Mouse (Mus musculus) hindbrain, embryonic 13.5 days (tissue): ENCODE measurements around the gene Slc4a4. TPM values are rescaled to one million over a fixed set of nuclear protein-coding genes. Genes with fewer than 3 reads are reported as not detected.
"Not testable (repeated sequence)": the region's sequence is repeated elsewhere in the genome, so short reads cannot be mapped to it uniquely, and the experiment has no call there.

Source experiments
- ATAC-seq: fragments of 200-750 bp; cut with Nextera tagmentation; 2 replicates; pipeline ENCODE4 v1.8.0; 2017; ENCODE audit warnings: moderate TSS enrichment; ENCODE audit not compliant: low FRiP score
- H3K27ac ChIP-seq: fragments of 300-500 bp; sonication (generic); 2 replicates; pipeline ENCODE4 v1.5.1; 2015; ENCODE audit warnings: inconsistent platforms, mild to moderate bottlenecking, moderate library complexity
- H3K27me3 ChIP-seq: fragments of 300-500 bp; sonication (generic); 2 replicates; pipeline ENCODE4 v1.6.1; 2015; ENCODE audit warnings: mild to moderate bottlenecking, inconsistent platforms
- H3K36me3 ChIP-seq: fragments of 300-500 bp; sonication (generic); 2 replicates; pipeline ENCODE4 v1.6.1; 2015; ENCODE audit warnings: mild to moderate bottlenecking, inconsistent platforms
- H3K4me1 ChIP-seq: fragments of 300-500 bp; sonication (generic); replicated peaks from 2 replicates; pipeline ENCODE4 v1.6.1; 2015; ENCODE audit warnings: inconsistent platforms
- H3K4me2 ChIP-seq: fragments of 300-500 bp; sonication (generic); 2 replicates; pipeline ENCODE4 v1.6.1; 2015; ENCODE audit warnings: inconsistent platforms, mild to moderate bottlenecking, moderate library complexity
- H3K4me3 ChIP-seq: fragments of 300-500 bp; sonication (generic); 2 replicates; pipeline ENCODE4 v1.5.1; 2015; ENCODE audit warnings: mild to moderate bottlenecking, inconsistent platforms
- H3K9ac ChIP-seq: fragments of 300-500 bp; sonication (generic); 2 replicates; pipeline ENCODE4 v1.6.1; 2015; ENCODE audit warnings: mild to moderate bottlenecking, inconsistent platforms
- H3K9me3 ChIP-seq: fragments of 300-500 bp; sonication (generic); 2 replicates; pipeline ENCODE4 v1.6.1; 2016; ENCODE audit warnings: inconsistent platforms
- WGBS: fragments of 180-500 bp; shearing (Covaris S2); methylation state at CpG from one replicate; pipeline ENCODE4 v1.1.7; 2015; 5-methylcytosine and 5-hydroxymethylcytosine counted together
- polyA plus RNA-seq: library from polyadenylated mRNA; unstranded; fragments of >200 nt; fragmentation: Nextera tagmentation; extraction: Ambion mirVana; gene quantifications from 2 replicates; pipeline ENCODE4 v1.2.1, GENCODE M21; 2015

Gene Slc4a4
- polyA plus RNA-seq, 1 experiment from 2014 or later: 3.3 TPM

DNA sequence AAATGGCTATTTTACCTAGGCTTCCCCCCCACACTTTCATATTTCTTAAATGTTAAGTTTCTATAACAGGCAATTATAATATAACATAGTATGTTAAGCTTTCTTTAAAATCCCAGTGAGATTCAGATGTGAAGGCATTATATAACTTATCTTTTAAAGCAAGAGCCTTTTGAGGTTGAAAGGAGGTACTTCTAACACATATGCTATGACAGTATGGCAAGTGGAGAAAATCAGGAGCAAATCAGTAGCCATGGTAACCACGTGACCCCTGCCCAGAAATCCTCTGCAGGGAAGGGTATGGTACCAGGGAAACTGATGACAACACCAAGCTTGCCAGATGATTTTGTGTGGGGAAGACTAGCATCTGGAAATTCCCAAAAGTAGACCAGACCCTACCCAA is 222.2 kb downstream of the Slc4a4 start:
- no peaks in the 10 kb centered on the region for H3K4me1 ChIP-seq
- H3K27me3 ChIP-seq: no peaks in the 10 kb centered on the region
- 73% methylated on average over 1 of the region's 1 CpGs for WGBS
- H3K9me3 ChIP-seq: no peaks in the 10 kb centered on the region
- no peak overlapping the region for H3K27ac ChIP-seq
- no peak overlapping the region for H3K4me2 ChIP-seq
- ATAC-seq: no peak
- H3K9ac ChIP-seq: no peak overlapping the region
- no peak overlapping the region for H3K4me3 ChIP-seq
- H3K36me3 ChIP-seq: no peaks in the 10 kb centered on the region

DNA sequence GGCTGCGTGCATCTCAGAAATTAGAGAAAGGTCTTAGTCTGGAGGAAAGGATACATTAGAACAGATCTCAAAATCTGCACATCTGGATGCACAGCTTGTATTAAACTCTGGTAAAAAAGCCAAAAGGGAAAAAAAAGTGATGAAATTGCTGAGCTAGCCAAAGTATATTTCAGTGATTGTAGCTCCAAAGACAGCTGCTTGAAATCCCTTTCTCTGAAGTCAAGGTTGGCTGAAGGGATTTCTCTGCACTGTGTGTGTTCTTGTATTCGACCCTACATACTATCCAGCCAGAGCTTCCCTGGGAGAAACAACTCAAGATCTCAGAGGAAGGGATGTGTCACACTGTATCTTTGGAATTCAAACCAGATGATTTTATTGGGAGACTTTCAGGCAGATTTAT is 223.2 kb downstream of the Slc4a4 start:
- H3K4me2 ChIP-seq: no peak overlapping the region
- no peaks in the 10 kb centered on the region for H3K36me3 ChIP-seq
- no peak overlapping the region for H3K4me3 ChIP-seq
- no peaks in the 10 kb centered on the region for H3K4me1 ChIP-seq
- no peaks in the 10 kb centered on the region for H3K9me3 ChIP-seq
- no peak overlapping the region for H3K27ac ChIP-seq
- no peaks in the 10 kb centered on the region for H3K27me3 ChIP-seq
- ATAC-seq: no peak
- WGBS: 90% methylated on average over 2 of the region's 2 CpGs
- H3K9ac ChIP-seq: no peak overlapping the region

DNA sequence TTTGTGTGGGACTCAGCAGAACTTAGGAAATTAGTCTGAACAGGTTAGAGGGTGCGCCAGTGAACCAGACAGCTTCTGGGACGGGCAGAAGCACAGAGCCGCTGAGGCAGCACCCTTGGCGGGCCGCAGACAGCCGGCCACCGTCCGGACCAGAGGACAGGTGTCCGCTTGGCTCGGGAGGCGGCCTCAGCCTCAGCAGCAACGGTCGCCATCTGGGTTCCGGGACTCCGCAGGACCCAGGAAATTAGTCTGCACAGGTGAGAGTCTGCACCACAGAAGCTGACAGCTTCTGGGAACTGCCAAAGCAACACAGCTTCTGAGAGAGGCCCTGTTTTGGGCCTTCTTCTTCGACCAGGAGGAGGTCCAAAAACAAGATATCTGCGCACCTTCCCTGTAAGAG is 225.4 kb downstream of the Slc4a4 start:
- H3K27ac ChIP-seq, ATAC-seq, H3K9ac ChIP-seq, H3K4me2 ChIP-seq, H3K4me3 ChIP-seq, H3K9me3 ChIP-seq, H3K27me3 ChIP-seq, H3K4me1 ChIP-seq, H3K36me3 ChIP-seq: not testable (repeated sequence)
- 96% methylated on average over 15 of the region's 17 CpGs for WGBS

DNA sequence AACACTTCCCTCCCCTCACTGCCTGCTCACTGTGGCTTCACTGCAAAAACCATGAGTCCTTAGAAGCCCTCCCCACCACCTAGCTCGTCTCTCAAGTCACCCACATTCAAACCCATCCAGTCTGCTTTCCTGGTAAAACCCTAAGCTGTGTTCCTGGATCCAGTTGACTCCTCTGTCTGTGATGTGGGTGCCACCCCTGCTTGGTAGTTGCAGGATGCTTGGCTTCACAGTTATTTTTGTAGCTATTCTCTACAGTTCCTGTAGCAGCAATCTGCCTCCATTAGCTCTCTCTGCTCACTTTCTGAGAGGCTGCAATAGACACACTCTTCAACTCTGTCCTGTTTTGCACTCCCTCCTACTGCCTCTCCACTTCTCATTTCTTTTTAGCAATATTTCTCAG is 234.3 kb downstream of the Slc4a4 start:
- no peak overlapping the region for H3K4me2 ChIP-seq
- 83% methylated on average over 1 of the region's 1 CpGs for WGBS
- H3K27ac ChIP-seq: no peak overlapping the region
- H3K4me3 ChIP-seq: no peak overlapping the region
- H3K36me3 ChIP-seq: no peaks in the 10 kb centered on the region
- no peak for ATAC-seq
- no peak overlapping the region for H3K9ac ChIP-seq
- H3K9me3 ChIP-seq: no peaks in the 10 kb centered on the region
- H3K4me1 ChIP-seq: no peaks in the 10 kb centered on the region
- H3K27me3 ChIP-seq: no peaks in the 10 kb centered on the region

DNA sequence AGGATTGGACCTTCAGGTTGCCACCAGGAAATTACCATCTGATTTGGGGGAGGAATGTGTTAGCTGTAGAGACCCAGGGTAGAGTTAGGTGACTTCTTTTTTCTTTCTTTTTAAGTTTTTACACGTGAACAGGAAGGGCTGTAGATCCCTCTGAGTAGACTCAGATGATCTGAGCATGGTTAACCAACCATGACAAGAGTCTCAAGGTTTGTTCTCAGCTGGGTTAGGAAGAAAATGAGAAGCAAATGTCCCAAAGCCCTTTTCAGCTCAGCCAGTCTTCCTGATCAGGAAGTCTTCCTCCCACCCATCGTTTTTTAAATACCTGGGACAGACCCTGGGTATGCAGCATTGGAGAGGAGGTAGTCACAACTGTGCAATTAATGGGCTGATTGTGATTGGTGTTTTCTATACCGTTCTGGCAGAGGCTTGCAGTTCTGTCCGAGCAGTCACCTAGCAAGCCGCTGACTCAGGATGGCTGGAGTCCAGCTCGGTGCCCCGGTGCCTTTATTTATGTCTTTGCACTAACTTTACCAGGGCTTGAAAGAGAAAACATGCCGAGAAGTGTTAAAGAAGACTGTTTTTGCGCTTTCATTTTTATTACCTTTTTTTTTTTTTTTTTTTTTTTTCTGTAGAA is 236.8 kb downstream of the Slc4a4 start:
- no peak for ATAC-seq
- Histone ChIP-seq H3K4me2 (no peak overlapping the region), H3K9ac (no peak overlapping the region), H3K36me3 (no peaks in the 10 kb centered on the region), H3K4me3 (no peak overlapping the region), H3K9me3 (no peaks in the 10 kb centered on the region), H3K27ac (no peak overlapping the region), H3K4me1 (no peaks in the 10 kb centered on the region), H3K27me3 (no peaks in the 10 kb centered on the region)
- WGBS: 79% methylated on average over 9 of the region's 9 CpGs

DNA sequence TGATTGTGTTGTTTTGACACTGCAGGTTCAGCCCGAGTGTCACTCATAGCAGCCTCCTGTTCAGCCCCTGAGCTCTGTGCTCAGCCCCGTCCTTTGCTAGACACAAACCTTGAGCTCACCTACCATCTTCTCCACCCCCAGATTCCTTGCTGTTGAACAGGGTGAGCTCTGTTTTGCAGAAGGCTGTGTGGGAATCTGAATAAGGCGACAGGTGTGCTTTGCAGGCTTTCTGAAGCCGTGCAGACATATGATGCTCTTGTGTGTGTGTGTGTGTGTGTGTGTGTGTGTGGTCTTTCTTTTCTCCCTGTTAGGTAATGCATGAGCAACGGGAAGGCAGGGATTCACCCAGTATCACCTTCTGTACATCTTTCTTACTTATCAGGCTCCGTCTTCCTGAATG is 241.6 kb downstream of the Slc4a4 start:
- H3K27me3 ChIP-seq: no peaks in the 10 kb centered on the region
- H3K9ac ChIP-seq: no peak overlapping the region
- H3K27ac ChIP-seq: no peak overlapping the region
- H3K9me3 ChIP-seq: no peaks in the 10 kb centered on the region
- 89% methylated on average over 6 of the region's 6 CpGs for WGBS
- no peaks in the 10 kb centered on the region for H3K4me1 ChIP-seq
- ATAC-seq: no peak
- H3K4me3 ChIP-seq: no peak overlapping the region
- no peaks in the 10 kb centered on the region for H3K36me3 ChIP-seq
- H3K4me2 ChIP-seq: no peak overlapping the region

DNA sequence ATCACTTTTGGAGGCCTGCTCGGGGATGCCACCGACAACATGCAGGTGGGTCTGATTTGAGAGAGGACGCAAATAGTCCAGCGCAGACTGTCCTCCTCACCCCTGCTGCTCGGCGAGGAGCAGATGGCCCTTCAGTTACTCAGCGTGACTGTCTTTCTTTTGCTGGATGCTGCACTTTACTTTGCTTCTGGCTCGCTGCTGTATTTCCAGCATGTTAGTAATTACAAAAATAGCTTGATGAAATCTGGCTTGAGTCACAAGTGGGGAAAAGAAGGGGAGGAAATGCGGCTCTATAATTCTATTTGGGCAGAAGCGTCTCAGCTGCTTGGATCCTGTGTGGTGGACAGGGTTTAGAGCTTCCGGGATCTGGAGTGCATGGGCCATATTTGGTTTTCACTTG is 249.2 kb downstream of the Slc4a4 start:
- H3K27ac ChIP-seq: no peak overlapping the region
- H3K4me1 ChIP-seq: no peaks in the 10 kb centered on the region
- H3K9me3 ChIP-seq: no peaks in the 10 kb centered on the region
- no peaks in the 10 kb centered on the region for H3K27me3 ChIP-seq
- H3K9ac ChIP-seq: no peak overlapping the region
- no peaks in the 10 kb centered on the region for H3K36me3 ChIP-seq
- H3K4me2 ChIP-seq: no peak overlapping the region
- no peak overlapping the region for H3K4me3 ChIP-seq
- 88% methylated on average over 11 of the region's 11 CpGs for WGBS
- ATAC-seq: no peak

DNA sequence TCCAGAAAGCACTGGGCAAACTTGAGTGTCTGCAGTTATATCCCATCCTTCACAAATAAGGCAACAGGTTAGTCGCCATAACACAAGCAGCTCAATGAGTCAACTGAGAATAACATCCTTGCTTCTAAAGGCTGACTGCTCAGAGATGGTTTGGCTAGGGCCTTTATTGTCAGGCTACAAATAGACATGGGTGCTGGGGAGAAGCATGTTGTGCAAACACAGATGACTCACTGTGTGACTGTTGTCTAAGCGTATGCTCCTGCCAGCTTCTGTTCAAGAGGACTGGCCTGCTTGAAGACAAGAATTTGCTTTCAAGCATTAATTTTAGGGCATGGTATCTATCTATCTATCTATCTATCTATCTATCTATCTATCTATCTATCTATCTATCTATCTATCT is 253.5 kb downstream of the Slc4a4 start:
- no peak overlapping the region for H3K9ac ChIP-seq
- H3K36me3 ChIP-seq: no peaks in the 10 kb centered on the region
- no peaks in the 10 kb centered on the region for H3K27me3 ChIP-seq
- no peaks in the 10 kb centered on the region for H3K9me3 ChIP-seq
- no peak overlapping the region for H3K4me2 ChIP-seq
- no peaks in the 10 kb centered on the region for H3K4me1 ChIP-seq
- 93% methylated on average over 2 of the region's 2 CpGs for WGBS
- ATAC-seq: no peak
- H3K27ac ChIP-seq: no peak overlapping the region
- no peak overlapping the region for H3K4me3 ChIP-seq

DNA sequence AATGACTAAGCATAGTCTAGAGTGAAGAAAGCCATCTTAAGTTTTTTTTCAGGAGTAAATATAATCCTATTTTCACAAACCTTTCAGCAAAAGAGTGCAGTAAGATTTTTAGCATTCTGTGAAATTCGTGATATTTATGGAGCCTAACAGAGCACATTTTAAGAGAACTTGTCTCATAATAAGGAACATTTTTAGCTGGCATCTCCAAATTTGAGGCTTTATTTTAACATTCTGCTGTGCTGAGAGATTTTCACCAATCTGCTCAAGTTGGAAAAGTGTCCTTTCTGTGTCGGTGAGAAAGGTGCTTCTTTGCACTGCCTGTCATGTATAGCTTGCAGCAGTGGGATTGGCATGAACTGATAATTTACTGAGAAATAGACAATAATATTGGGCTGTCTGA is 255.1 kb downstream of the Slc4a4 start:
- Histone ChIP-seq H3K4me2 (no peak overlapping the region), H3K27ac (no peak overlapping the region), H3K9me3 (no peaks in the 10 kb centered on the region), H3K4me3 (no peak overlapping the region), H3K9ac (no peak overlapping the region), H3K4me1 (no peaks in the 10 kb centered on the region), H3K27me3 (no peaks in the 10 kb centered on the region), H3K36me3 (no peaks in the 10 kb centered on the region)
- WGBS: 93% methylated on average over 2 of the region's 2 CpGs
- no peak for ATAC-seq

DNA sequence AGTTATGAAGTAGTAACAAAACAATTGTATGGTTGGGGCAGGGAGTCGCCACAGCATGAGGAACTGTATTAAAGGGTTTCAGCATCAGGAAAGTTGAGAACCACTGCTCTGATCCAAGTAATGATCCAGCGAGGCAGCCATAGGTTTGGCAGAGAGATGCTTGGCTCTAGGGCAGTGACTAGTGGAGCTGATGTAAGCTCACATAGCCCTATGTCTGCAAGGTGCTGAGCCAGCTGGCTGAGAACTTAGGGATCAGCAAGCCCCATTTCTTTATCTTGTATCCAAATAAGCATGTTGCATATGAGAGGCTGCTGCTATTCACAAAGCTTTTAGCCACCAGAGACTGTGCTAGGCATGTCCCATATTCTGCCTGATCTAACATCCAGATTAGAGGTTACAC is 259.7 kb downstream of the Slc4a4 start:
- no peak for ATAC-seq
- Histone ChIP-seq H3K4me1 (no peaks in the 10 kb centered on the region), H3K4me3 (no peak overlapping the region), H3K4me2 (no peak overlapping the region), H3K9ac (no peak overlapping the region), H3K9me3 (no peaks in the 10 kb centered on the region), H3K36me3 (no peaks in the 10 kb centered on the region), H3K27ac (no peak overlapping the region), H3K27me3 (no peaks in the 10 kb centered on the region)
- WGBS: 89% methylated on average over 2 of the region's 2 CpGs

DNA sequence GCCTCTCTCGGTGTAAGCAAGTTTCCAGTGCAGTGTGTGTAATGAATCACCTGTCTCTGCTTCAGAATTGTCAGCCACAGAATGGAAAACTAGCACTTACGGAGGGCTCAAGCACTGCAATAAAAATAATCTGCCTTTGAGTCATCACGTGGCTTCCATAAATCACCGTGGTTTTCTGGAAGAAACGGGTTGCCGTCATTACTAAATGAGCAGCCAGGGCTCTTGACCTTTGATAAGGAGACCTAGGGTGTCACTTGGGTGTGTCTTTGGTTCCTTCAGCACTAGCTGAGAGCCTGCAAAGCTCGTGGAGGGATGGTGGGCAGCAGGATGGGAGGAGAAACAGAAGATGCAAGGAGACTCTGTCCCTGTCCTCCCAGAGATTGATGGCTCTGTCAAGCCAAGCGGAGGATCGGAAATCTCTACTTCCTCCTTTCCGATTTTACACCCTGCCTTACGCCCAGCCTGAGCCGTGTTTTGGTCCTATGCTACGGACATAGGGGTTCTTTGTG is 260.7 kb downstream of the Slc4a4 start:
- Histone ChIP-seq H3K9ac (no peak overlapping the region), H3K27me3 (no peaks in the 10 kb centered on the region), H3K36me3 (no peaks in the 10 kb centered on the region), H3K9me3 (no peaks in the 10 kb centered on the region), H3K4me1 (no peaks in the 10 kb centered on the region), H3K4me2 (no peak overlapping the region), H3K27ac (no peak overlapping the region), H3K4me3 (no peak overlapping the region)
- ATAC-seq: no peak
- 78% methylated on average over 13 of the region's 13 CpGs for WGBS

DNA sequence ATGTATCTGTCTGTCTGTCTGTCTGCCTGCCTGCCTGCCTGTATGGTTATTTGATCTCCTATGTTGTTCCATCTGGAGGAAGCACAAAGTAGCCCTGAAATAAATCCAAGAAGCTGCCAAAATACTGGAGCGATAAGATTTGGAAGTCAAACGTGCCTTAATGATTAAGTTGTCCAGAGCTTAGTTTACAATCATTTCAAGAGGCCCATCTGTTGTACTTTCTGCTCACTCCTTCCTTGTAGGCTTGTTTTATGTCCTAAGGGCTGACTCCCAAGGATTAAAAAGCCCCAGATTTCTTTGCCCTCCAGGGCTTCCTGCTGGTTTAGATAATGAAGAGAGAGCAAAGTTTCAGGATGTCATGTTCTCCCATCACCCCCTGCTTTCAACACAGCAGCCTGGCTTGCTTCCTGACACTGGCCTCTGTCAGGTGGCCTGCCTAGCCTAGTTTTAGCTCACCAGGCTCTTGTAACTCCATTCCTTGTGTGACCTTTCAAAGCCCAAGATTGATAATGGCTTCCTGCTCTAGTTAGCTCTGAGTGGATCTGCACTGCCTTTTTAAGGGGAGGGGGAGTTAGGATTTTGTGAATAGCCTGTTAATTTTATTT is 262.9 kb downstream of the Slc4a4 start:
- no peaks in the 10 kb centered on the region for H3K9me3 ChIP-seq
- WGBS: 73% methylated on average over 2 of the region's 2 CpGs
- no peaks in the 10 kb centered on the region for H3K27me3 ChIP-seq
- no peak overlapping the region for H3K9ac ChIP-seq
- H3K4me3 ChIP-seq: no peak overlapping the region
- H3K4me1 ChIP-seq: no peaks in the 10 kb centered on the region
- no peak overlapping the region for H3K4me2 ChIP-seq
- no peaks in the 10 kb centered on the region for H3K36me3 ChIP-seq
- ATAC-seq: no peak
- H3K27ac ChIP-seq: no peak overlapping the region

DNA sequence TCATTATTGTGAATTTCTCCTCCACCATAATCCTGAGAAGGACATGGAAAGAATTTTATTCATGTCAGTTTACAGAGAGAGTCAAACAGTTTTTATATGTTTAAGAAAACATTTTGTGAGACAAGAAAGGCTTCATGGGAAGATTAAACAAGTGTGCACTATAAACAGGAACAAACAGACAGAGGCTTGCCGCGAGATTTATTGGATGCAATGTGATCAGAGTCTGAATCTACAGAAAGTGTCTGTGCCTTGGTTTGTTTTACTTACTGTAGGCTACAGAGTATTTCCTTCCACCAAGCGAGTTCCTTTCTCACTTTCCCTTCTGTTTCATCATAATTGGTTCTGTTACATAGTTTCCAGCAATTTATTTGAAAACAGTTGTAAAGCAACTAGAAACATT is 264.5 kb downstream of the Slc4a4 start:
- 83% methylated on average over 3 of the region's 3 CpGs for WGBS
- Histone ChIP-seq H3K27ac (no peak overlapping the region), H3K9ac (no peak overlapping the region), H3K4me1 (no peaks in the 10 kb centered on the region), H3K4me2 (no peak overlapping the region), H3K36me3 (no peaks in the 10 kb centered on the region), H3K9me3 (no peaks in the 10 kb centered on the region), H3K4me3 (no peak overlapping the region), H3K27me3 (no peaks in the 10 kb centered on the region)
- no peak for ATAC-seq
